Mouse (Mus musculus) MEL (cell line): ENCODE results near the gene Dcdc2a.

Source experiments
- CHD2 ChIP-seq: IDR thresholded peaks from 2 replicates; pipeline ENCODE4 v1.6.1; 2011; ENCODE audit warnings: low read length, improper control_type of control experiment
- CTCF ChIP-seq, 3 experiments: IDR thresholded peaks in 2 of 3; conservative IDR thresholded peaks in 1 of 3; 2 replicates each; pipeline ENCODE4 v1.5.1; 2011 to 2012; ENCODE audit warnings: low read length in 3 of 3, low read depth in 2 of 3, mild to moderate bottlenecking in 2 of 3, improper control_type of control experiment in 1 of 3, inconsistent platforms in 1 of 3, mixed read lengths in 1 of 3, moderate library complexity in 1 of 3; ENCODE audit not compliant: control insufficient read depth in 1 of 3, insufficient read depth in 1 of 3, poor library complexity in 1 of 3, severe bottlenecking in 1 of 3
- EP300 ChIP-seq, 2 experiments: IDR thresholded peaks; 2 replicates each; pipeline ENCODE4 v1.6.1; 2011; ENCODE audit warnings: improper control_type of control experiment in 2 of 2, low read length in 2 of 2, low read depth in 1 of 2, mild to moderate bottlenecking in 1 of 2
- GATA1 ChIP-seq: IDR thresholded peaks from 2 replicates; pipeline ENCODE4 v1.6.1; 2011; ENCODE audit warnings: low read depth, low read length, improper control_type of control experiment
- KAT2A ChIP-seq: conservative IDR thresholded peaks from 2 replicates; pipeline ENCODE4 v1.6.1; 2012; ENCODE audit warnings: low read depth, low read length, improper control_type of control experiment, inconsistent platforms
- MAX ChIP-seq: IDR thresholded peaks from 2 replicates; pipeline ENCODE4 v1.6.1; 2011; ENCODE audit warnings: low read length, improper control_type of control experiment
- MYC ChIP-seq: IDR thresholded peaks from 2 replicates; pipeline ENCODE4 v1.6.1; 2011; ENCODE audit warnings: low read depth, mild to moderate bottlenecking, low read length, improper control_type of control experiment, moderate library complexity
- NELFE ChIP-seq: IDR thresholded peaks from 2 replicates; pipeline ENCODE4 v1.6.1; 2011; ENCODE audit warnings: low read depth, low read length, improper control_type of control experiment
- POLR2A ChIP-seq, 2 experiments: IDR thresholded peaks; 2 replicates each; pipeline ENCODE4 v1.6.1; 2011 to 2012; ENCODE audit warnings: low read length in 2 of 2, mild to moderate bottlenecking in 2 of 2, control low read depth in 1 of 2, improper control_type of control experiment in 1 of 2, low read depth in 1 of 2, moderate library complexity in 1 of 2; ENCODE audit not compliant: control insufficient read depth in 1 of 2, insufficient read depth in 1 of 2, poor library complexity in 1 of 2
- RAD21 ChIP-seq: IDR thresholded peaks from 2 replicates; pipeline ENCODE4 v1.6.1; 2011; ENCODE audit warnings: mild to moderate bottlenecking, low read depth, low read length, improper control_type of control experiment
- TCF12 ChIP-seq: IDR thresholded peaks from 2 replicates; pipeline ENCODE4 v1.6.1; 2014; ENCODE audit warnings: low read depth, mild to moderate bottlenecking, inconsistent platforms, low read length, improper control_type of control experiment, moderate library complexity
- ZC3H11A ChIP-seq: IDR thresholded peaks from 2 replicates; pipeline ENCODE4 v1.6.1; 2012; ENCODE audit warnings: low read depth, mild to moderate bottlenecking, inconsistent platforms, low read length, improper control_type of control experiment

DNA sequence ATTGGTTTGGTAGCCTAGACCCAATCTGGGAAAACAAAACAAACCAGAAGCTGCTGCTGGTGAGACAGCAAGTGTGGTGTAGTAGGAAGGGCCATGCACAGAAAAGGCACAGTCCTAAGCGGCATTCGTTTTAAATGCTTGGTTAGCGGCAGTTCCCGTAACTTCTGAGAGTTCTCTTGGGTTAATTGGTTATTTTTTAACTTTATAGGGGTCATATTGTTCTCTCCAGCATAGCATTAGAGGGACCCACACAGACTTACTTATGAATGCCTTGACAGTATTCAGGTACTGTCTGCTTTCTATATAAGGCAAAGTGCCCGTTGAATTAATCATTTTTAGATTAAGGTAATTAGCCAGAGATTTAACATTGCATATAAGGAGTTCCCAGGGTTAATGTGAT lies 35.5 kb downstream of the Dcdc2a start:
- TF ChIP-seq POLR2A (IDR thresholded peaks at IDR 0.05; ENCODE audit: control insufficient read depth in 1 of 2, insufficient read depth in 1 of 2, low read depth in 1 of 2, low read length in 2 of 2, poor library complexity in 1 of 2) (no peak), CHD2 (no peak), EP300 (IDR thresholded peaks at IDR 0.05; ENCODE audit: low read depth in 1 of 2, low read length in 2 of 2) (no peak), MYC (no peak), CTCF (IDR thresholded peaks at IDR 0.05 in 2 of 3, conservative IDR thresholded peaks at IDR 0.05 in 1 of 3; ENCODE audit: control insufficient read depth in 1 of 3, insufficient read depth in 1 of 3, low read depth in 2 of 3, low read length in 3 of 3, poor library complexity in 1 of 3, severe bottlenecking in 1 of 3) (no peak), NELFE (no peak), GATA1 (no peak), ZC3H11A (no peak), RAD21 (no peak), MAX (no peak), KAT2A (no peak), TCF12 (no peak)
